Mouse (Mus musculus): ENCODE data around the gene Plekhd1. TPM values are rescaled to one million over a fixed set of nuclear protein-coding genes. Genes with fewer than 3 reads are reported as not detected.

Gene Plekhd1
- total RNA-seq (2021) = under 1 TPM; 0.17 to 0.41 TPM
- long read RNA-seq, experiment 1 = 0 reads
- long read RNA-seq, experiment 2 = 0 reads

DNA sequence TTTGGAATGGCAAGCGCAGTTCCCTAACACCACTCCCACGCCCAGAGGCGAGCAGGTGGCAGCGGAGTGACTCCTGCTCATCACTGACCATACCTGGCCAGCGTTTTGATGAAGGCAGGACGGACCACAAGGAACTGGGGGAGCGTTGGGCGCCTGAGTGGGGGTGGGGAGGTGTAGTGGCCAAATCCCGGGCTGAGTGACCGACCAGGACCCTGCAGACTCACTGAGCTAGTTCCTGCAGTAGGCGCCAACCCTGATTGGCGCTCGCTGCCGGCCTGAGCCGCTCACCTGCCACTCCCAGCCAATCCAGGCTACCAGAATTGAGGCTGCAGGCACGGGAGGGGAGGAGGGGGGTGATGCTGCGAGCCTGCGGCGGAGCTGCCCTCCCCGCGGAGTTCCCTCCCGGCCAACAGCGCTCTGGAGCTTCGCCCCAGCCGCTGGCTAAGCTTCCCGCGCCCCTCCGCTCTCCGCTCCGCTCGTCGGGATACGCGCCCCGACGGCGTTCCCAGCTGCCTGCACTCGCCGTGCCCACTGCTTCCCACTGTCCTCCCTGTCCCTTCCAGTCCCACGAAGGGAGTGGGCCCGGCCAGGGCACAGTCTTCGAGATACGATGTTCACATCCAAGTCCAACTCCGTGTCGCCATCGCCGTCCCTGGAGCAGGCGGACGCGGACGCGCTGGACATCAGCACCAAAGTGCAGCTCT, at the start of gene Plekhd1:
Plekhd1 (plus strand) TSS at position 323 of the 704 bp plus-strand sequence.
- peak; percentile 67 for DNase-seq
- peak within 1 kb of the TSS; percentile 68 for H3K4me3 ChIP-seq
- intact Hi-C loops (cut with DNase I) = no loop called here
- no peak for TF ChIP-seq CTCF (IDR thresholded peaks at IDR 0.05)
- H3K27ac ChIP-seq = peak within 1 kb of the TSS; percentile 35; the same call in 1 of the 2 replicates

DNA sequence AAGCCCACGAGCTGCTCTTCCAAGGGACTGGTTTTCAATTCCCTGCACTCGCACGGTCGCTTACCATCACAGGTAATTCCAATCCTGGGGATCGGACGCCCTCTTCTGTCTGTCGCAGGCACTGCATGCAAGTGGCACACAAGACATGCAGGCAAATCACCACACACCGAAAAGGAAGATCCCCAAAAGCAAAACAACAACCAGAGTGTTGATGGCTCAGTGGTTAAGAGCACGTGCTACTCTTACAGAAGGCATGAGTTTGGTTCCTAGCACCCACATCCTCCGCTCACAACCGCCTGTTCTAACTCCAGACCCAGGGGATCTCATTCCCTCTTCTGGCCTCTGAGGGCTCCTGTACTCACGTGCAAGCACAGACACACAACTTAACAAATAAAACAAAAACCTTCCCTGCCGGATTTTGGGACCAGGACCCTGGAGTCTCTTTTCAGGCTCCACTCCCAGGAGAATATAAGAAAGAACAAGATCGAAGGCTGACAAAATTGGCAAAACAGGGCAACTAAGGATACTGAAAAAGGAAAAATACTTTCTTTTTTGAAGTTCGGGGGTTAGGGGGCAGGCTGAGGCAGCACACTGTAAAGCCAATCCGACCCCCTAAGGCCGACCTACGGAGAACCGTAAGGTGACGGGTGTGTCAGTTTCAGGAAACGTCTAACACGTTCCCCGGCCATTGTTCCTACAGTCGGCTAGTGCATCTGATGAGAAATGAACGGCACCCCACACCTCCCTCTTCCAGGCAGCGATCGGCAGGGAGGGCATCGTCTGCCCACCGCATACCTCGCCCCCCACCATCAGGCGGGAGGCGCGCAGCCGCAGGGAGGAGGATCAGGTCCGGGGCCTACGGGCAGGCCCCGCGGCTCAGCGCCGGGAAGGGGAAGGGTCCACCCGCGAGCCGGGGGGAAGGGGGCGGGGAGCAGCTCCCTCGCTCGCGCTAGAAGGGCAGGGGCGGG, 49.4 kb upstream of the Plekhd1 start:
- intact Hi-C loops (cut with DNase I) = loop anchor here (5.0 to 10.0 kb wide), 5 partner anchors 178 to 1468 kb away; partner anchors contain the start of genes Exd2, Srsf5 and Vti1b
- peak overlapping the region; percentile 93 for H3K27ac ChIP-seq
- DNase-seq = peak; percentile 52
- H3K4me3 ChIP-seq = peak overlapping the region; percentile 90
- TF ChIP-seq CTCF (IDR thresholded peaks at IDR 0.05) = peak; percentile 66

DNA sequence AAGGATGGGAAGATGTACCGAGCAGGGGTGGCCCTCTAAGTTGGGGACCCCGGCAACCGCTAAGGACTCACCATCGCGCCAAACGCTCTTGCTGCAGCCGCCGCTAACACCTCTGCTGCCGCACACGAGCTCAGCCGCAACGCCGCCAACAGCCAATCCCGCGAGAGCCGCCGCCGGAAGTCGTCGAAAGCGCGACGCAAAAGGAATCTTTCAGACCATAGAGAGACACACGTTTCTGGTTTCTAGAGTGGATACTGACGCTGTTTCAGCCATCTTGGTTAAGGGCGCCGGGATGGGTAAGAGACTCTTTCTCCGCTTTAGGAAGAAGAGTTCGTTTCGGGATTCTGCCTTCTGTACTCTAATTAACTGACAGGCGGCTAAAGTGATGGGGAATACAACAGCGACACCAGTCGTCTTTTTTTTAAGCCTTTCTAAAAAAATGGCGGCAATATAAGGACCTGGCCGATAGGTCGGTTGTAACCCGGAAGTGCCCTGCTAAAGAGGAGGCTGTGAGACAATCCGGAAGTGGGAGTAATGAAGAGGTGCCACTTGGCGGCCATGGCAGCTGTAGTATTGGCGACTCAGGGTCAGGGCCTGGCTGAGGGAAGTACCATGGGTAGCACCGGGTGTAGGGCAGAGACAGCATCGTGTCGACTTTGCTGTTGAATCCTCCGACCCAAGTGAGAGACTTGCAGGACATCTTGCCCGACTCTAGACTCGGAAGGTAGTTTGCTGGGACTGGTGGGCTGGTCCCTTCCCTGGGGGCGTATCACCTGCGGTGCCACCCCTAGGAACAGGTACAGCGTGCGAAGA, 48.5 kb upstream of the Plekhd1 start, which contains the start of the genes Slc39a9 and Erh:
Slc39a9 (plus strand) TSS at position 191 of the 813 bp plus-strand sequence.
Erh (minus strand) TSS at position 649 of the 813 bp plus-strand sequence.
- intact Hi-C loops (cut with DNase I) = loop anchor here (5.0 to 10.0 kb wide), 5 partner anchors 179 to 1469 kb away; partner anchors contain the start of genes Exd2, Srsf5 and Vti1b
- TF ChIP-seq CTCF (IDR thresholded peaks at IDR 0.05) = no peak
- H3K27ac ChIP-seq = peak within 1 kb of the TSS; percentile 93
- peak; percentile 95 for DNase-seq
- peak within 1 kb of the TSS; percentile 90 for H3K4me3 ChIP-seq

DNA sequence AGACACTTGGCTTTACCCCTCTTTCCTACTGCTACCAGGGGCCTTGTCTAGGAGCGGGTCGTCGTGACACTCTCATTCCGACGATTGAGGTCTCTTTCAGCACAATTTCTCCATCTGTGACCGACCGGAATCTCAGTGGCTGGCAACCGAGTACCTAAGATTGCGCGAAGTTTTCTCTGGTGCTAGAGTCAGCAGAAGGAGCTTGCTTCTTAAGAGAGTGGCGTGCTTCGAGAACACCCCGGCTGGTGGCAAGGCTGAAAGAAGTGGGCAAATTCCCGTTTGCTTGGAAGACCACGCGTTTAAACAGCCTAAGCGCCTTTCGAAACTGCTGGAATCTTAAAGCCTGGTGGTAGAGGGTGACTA, 47.9 kb upstream of the Plekhd1 start:
- intact Hi-C loops (cut with DNase I) = loop anchor here (5.0 to 10.0 kb wide), 5 partner anchors 180 to 1470 kb away; partner anchors contain the start of genes Exd2, Srsf5 and Vti1b
- peak overlapping the region; percentile 90 for H3K4me3 ChIP-seq
- no peak for TF ChIP-seq CTCF (IDR thresholded peaks at IDR 0.05)
- DNase-seq = no peak
- H3K27ac ChIP-seq = peak overlapping the region; percentile 93

DNA sequence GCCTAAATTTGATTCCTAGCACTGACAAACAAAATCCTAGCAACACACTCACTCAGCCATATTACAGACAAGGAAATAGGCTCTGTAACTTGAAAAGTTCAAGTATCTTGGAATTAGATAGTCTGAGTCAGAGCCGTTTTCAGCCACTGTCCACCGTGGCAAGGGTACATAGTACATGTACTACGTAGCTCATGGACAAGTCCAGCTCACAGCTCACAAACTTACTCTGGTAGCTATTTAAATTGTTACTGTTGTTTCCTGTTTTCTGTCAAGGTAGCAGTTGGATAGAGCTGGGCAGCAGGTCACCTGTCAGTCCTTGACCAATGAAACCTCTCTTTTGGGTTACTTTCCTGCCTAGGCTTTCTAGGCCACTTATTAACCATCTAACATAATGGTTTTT, 46.0 kb upstream of the Plekhd1 start:
- intact Hi-C loops (cut with DNase I) = loop anchor here (10.0 kb wide), 4 partner anchors 182 to 1472 kb away; partner anchors contain the start of genes Exd2 and Vti1b
- H3K4me3 ChIP-seq = peak overlapping the region; percentile 90
- no peak for TF ChIP-seq CTCF (IDR thresholded peaks at IDR 0.05)
- no peak overlapping the region for H3K27ac ChIP-seq
- no peak for DNase-seq

DNA sequence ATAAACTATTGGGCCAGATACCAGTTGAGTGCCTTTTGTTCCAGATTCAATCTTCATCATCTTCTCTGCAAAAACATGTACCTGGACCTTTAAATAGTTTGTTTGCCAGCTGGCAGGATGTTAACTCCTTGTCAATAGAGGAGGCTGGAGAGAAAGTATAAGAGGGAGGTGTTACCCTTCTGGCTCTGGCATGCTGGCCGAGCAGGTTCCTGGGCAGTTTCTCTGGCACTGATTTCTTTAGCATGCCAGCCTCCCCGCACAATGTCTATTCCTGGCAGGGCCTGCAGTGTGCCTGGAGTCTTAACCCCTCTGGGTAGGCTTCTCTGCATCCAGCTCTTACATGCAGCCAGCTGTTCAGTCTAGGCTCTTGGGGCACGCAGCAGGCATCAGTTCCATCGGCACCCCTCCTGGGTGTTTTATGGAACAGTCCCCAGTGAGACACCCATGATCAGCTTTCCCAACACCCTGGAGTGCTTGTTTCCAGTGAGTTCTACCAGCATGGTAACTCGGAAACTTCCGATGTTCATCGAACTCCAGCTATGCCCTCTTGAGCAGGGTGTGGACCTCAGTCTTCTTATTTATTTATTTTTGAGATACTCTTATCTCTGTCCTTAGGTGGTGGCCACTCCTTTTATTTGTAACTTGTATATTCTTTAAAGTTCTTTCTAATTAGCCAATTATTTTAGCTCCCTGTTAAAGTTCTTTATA, 38.3 kb upstream of the Plekhd1 start:
- intact Hi-C loops (cut with DNase I) = no loop called here
- peak overlapping the region; percentile 53 for H3K27ac ChIP-seq
- H3K4me3 ChIP-seq = peak overlapping the region; percentile 13; the same call in 1 of the 2 replicates
- peak; percentile 36 for DNase-seq
- no peak for TF ChIP-seq CTCF (IDR thresholded peaks at IDR 0.05)

DNA sequence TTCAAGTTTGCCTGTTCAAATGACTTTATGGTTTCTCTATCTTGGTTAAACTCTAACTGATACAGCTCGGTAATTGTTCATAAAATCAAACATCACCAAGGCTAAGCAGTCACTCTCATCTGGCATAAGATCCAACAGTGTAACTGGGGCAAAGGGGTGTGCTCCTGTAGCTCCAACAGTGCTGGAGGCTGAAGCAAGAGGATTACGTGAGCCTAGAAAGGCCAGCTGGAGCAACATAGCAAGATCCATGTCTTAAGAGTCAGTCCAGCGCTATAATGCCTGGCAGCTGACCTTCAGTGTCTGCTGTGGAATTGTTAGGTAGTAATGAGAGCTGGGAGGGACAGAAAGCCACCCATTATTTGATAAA, 37.7 kb upstream of the Plekhd1 start:
- intact Hi-C loops (cut with DNase I) = no loop called here
- H3K27ac ChIP-seq = peak overlapping the region; percentile 53; the same call in 1 of the 2 replicates
- peak; percentile 38 for DNase-seq
- TF ChIP-seq CTCF (IDR thresholded peaks at IDR 0.05) = no peak
- H3K4me3 ChIP-seq = no peak overlapping the region

DNA sequence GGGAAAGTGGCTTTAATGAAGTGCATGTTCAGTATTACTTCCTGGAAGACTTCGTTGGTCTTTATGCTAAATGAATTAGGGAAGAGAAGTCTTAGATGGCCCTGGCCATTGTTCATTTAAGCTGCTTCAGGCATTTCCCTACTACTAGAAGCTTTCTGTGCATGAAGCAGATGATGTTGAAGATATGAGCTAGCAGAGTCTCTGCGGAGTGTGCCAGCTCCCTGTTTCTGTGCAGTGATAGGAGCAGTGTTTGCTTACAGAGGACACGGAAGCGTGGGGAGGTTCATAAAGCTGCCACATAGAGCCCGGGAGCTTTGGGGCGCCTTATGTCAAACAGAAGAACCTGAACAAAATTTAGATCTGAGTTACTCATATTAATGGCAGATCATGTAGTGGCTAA, 33.7 kb upstream of the Plekhd1 start:
- no peak overlapping the region for H3K4me3 ChIP-seq
- no peak for TF ChIP-seq CTCF (IDR thresholded peaks at IDR 0.05)
- no peak overlapping the region for H3K27ac ChIP-seq
- DNase-seq = no peak
- intact Hi-C loops (cut with DNase I) = no loop called here

DNA sequence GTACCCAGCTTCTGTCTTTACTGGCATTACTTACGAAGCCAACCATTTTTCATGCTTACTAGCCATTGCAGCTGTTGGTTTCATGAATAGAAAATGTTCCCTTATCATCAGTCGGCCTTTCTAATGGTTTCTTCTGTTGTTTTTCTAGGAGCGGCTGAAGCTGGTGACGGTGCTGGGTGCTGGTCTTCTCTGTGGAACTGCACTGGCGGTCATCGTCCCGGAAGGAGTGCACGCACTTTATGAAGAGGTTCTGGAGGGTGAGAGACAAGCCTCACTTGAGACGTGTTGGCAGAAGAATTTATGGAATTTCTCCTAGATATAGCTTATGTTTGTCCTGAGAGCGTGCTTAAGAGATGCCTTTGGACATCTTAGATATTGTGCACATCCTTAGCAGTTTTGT, 30.1 kb upstream of the Plekhd1 start:
- intact Hi-C loops (cut with DNase I) = no loop called here
- DNase-seq = no peak
- Histone ChIP-seq H3K4me3 (no peak overlapping the region), H3K27ac (no peak overlapping the region)
- TF ChIP-seq CTCF (IDR thresholded peaks at IDR 0.05) = no peak

DNA sequence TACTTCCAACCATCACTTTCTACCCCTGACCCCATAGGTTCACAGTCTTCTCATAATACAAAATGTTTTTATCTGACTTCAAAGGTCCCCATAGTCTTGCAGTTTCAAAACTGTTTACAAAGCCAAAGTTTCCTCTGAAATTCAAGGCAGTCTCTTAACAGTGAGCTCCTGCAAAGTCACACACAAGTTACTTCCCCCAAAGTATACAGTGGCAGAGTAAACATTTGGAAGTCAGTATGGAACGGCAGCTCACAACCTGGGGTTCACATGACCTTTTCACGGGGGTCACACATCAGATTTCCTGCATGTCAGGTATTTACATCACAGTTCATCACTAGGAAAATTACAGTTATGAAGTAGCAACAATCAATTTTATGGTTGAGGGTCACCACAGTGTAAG, 28.5 kb upstream of the Plekhd1 start:
- intact Hi-C loops (cut with DNase I) = no loop called here
- Histone ChIP-seq H3K4me3 (no peak overlapping the region), H3K27ac (no peak overlapping the region)
- no peak for DNase-seq
- no peak for TF ChIP-seq CTCF (IDR thresholded peaks at IDR 0.05)

DNA sequence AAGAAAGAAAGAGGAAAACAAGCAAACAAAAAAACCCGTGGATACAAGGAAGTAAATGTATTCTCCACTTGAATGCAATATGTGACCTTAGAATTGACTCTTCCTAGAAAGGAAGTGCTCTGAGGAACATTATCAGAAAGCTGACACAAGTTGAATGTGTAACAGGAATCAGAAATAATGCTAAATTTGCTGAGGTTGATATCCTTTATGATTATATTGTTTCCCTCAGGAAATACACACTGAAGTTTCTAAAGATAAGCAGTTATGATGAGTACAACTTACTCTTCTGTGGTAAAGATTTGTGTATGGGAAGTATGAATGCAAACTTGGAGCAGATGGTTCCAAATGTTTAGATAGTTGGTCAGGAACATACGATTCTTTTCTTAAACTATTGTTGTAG, 24.0 kb upstream of the Plekhd1 start:
- H3K27ac ChIP-seq = no peak overlapping the region
- no peak for TF ChIP-seq CTCF (IDR thresholded peaks at IDR 0.05)
- intact Hi-C loops (cut with DNase I) = no loop called here
- H3K4me3 ChIP-seq = no peak overlapping the region
- DNase-seq = no peak
